Mouse (Mus musculus) E14TG2a.4 (cell line): ENCODE results near the gene Ddb2.

Experiments used
- H3K27me3 ChIP-seq: 2 replicates; pipeline ENCODE4 v1.6.1; 2014; ENCODE audit warnings: low read length, control low read depth; ENCODE audit not compliant: insufficient read depth
- H3K36me3 ChIP-seq: 2 replicates; pipeline ENCODE4 v1.6.1; 2014; ENCODE audit warnings: low read length, control low read depth; ENCODE audit not compliant: insufficient read depth
- H3K4me1 ChIP-seq: replicated peaks from 2 replicates; pipeline ENCODE4 v1.6.1; 2014; ENCODE audit warnings: low read depth, low read length, control low read depth
- H3K4me3 ChIP-seq: replicated peaks from 2 replicates; pipeline ENCODE4 v1.5.1; 2014; ENCODE audit warnings: mild to moderate bottlenecking, low read length
- H3K9me3 ChIP-seq: 2 replicates; pipeline ENCODE4 v1.6.1; 2014; ENCODE audit warnings: low read length, control low read depth
- CTCF ChIP-seq: conservative IDR thresholded peaks from 2 replicates; pipeline ENCODE4 v1.5.1; 2014; ENCODE audit warnings: low read length
- NANOG ChIP-seq: IDR thresholded peaks from 2 replicates; pipeline ENCODE4 v1.6.1; 2014; ENCODE audit warnings: borderline replicate concordance, low read length, mixed read lengths
- POU5F1 ChIP-seq: IDR thresholded peaks from 2 replicates; pipeline ENCODE4 v1.6.1; 2014; ENCODE audit warnings: low read length, borderline replicate concordance

Gene Ddb2

DNA sequence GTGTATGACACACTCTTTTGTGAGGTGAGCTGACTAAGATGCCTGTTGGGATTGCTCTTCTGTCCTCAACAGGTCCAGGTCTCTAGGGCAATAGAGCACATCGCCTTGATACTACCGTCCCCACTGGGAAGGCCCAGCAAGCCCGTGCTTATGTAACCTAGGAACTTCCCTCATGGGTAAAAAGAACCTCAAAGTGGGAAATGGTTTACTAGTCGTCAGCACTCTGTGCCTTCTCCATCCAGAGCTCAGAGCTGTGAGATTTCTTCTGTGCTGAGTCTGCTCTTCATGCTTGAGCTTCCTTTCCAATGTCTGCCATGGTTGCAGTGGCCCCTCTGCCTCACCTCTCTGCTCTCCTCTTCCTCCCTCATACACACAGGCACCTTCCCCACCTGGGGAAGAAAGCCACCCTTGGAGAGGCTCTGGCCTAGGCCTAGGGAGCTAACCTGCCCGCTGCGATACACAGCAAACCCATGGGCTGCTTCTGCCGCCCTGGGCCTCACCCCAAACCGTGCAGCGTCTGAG, 30.5 kb downstream of the Ddb2 start:
- Histone ChIP-seq H3K9me3 (no peaks in the 10 kb centered on the region), H3K36me3 (peaks cover 72% of the 10 kb centered on the region), H3K4me1 (peaks cover 30% of the 10 kb centered on the region), H3K27me3 (no peaks in the 10 kb centered on the region), H3K4me3 (no peak overlapping the region)
- TF ChIP-seq NANOG (no peak), CTCF (no peak), POU5F1 (no peak)

DNA sequence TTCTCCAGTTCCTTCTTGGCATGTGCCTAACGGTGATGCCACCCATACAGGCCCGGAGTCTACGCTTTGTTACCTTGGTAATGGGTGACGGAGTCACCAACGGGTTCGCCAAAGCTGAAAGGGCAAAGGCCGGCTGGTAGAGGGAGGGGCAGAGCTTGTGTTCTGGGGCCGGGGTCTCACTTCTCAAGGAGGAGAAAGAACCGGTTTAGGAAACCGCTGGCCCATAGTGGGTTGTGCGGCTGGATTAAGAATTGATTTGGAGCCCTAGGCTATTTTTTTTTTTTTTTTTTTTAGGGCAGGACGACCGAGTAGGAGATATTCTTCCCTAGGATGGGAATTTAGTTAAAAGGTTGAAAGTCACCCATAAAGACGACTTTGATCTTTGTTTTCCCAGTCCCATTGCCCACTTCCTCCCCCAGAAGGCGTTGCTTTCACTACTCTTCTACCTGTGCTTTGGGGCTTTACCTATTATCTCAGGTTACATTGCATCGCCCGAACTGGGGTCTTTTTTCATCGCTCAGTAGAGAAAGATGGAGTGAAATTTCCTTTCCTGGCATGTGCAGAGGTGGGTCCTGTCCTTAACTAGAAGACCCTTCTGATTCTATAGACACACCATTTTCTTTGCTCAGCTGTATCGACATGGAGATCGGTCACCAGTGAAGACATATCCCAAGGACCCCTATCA, 33.7 kb downstream of the Ddb2 start:
- peaks cover 22% of the 10 kb centered on the region for H3K4me1 ChIP-seq
- no peaks in the 10 kb centered on the region for H3K27me3 ChIP-seq
- peaks cover 42% of the 10 kb centered on the region for H3K36me3 ChIP-seq
- TF ChIP-seq POU5F1, result no peak
- TF ChIP-seq CTCF, result no peak
- H3K9me3 ChIP-seq, result no peaks in the 10 kb centered on the region
- H3K4me3 ChIP-seq, result peak overlapping the region; percentile 90

DNA sequence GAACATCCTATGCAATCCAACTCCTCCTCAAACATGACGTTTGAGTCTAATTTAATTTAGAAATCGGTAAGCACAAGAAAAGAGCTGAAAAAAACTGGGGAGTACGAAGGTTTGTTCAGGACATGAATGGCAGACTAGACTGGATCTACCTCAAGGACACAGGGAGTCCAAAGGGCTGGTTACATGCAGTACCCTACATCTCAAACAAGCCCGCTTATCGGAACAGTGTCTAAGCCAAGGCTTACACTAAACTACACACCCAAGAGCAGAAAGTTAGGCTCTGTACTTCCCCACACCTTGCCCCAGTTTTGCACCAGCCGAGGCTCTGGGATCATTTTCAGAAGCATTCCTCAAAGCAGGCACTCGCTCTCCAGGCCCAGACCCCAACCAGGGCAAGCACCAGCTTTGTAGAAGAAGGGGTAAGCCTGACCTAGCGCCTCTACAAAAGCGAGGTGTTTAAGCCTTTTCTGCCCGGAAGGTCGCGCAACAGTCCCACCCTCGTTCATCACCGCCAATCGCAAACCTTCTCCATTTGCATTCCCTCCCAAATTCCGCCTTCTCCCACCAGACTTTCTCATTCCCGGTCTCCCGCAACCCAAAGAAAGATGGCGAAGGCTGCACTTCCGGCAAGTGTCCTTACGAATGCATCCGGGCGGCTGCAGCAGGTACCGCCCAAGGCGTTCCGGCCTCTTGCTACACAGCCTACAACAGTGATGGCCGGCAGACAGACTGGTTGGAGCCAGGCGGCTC, 34.4 kb downstream of the Ddb2 start, which contains the start of the genes Nr1h3 and Acp2:
Gene Nr1h3 (minus strand): TSS at position 613 of the 750 bp plus-strand sequence.
Gene Acp2 (plus strand): TSS at position 664 of the 750 bp plus-strand sequence.
- H3K36me3 ChIP-seq, result peaks cover 35% of the 10 kb centered on the region
- TF ChIP-seq CTCF (no peak), POU5F1 (no peak), NANOG (no peak)
- H3K4me1 ChIP-seq, result peaks cover 22% of the 10 kb centered on the region
- peak within 1 kb of the TSS; percentile 90 for H3K4me3 ChIP-seq
- no peaks in the 10 kb centered on the region for H3K9me3 ChIP-seq
- peaks cover 6% of the 10 kb centered on the region for H3K27me3 ChIP-seq

DNA sequence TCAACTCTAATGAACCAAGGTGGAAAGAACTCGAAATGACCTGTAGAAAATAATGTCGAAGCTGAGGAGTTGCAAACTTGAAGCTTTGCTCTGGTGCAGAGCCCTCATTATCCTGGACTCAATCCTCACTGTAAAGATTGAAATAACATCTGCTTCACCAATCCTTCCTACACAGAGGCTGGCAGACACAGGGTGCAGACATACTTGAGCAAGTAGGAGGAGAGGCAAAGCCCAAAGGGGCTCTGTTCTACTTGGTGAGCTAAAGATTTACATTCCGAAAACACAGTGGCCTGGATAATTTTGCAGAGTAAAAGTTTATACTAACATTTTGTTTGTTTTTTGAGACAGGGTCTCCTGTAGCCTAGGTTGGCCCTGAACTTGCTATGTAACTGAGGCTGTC, 37.9 kb downstream of the Ddb2 start:
- no peaks in the 10 kb centered on the region for H3K9me3 ChIP-seq
- H3K4me3 ChIP-seq, result no peak overlapping the region
- peaks cover 38% of the 10 kb centered on the region for H3K27me3 ChIP-seq
- H3K36me3 ChIP-seq, result no peaks in the 10 kb centered on the region
- H3K4me1 ChIP-seq, result peaks cover 33% of the 10 kb centered on the region
- TF ChIP-seq CTCF, result no peak
- TF ChIP-seq POU5F1, result no peak
- no peak for TF ChIP-seq NANOG

DNA sequence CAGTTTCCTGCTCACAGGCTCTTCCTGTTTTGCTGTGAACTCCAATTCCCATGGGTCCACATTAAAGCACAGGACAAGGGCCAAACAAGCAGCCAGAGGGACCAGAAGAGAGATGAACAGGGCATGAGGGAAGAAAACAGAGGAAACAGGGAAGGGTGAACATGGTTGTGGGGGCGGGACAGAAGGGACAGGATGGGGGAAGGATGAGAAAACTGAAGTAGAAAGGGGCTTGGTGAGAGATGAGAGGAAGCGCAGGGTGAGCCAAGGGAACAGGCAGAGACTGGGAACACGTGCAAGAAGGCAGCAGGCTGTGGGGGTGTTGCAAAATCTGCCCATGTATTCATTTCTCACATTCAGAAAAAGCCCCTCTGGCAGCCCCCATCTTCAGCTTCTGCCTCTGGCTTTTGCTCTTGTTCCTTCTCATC, 40.2 kb downstream of the Ddb2 start:
- TF ChIP-seq CTCF (no peak), POU5F1 (no peak), NANOG (no peak)
- H3K36me3 ChIP-seq, result no peaks in the 10 kb centered on the region
- no peaks in the 10 kb centered on the region for H3K9me3 ChIP-seq
- no peak overlapping the region for H3K4me3 ChIP-seq
- peaks cover 20% of the 10 kb centered on the region for H3K4me1 ChIP-seq
- H3K27me3 ChIP-seq, result peaks cover 60% of the 10 kb centered on the region

DNA sequence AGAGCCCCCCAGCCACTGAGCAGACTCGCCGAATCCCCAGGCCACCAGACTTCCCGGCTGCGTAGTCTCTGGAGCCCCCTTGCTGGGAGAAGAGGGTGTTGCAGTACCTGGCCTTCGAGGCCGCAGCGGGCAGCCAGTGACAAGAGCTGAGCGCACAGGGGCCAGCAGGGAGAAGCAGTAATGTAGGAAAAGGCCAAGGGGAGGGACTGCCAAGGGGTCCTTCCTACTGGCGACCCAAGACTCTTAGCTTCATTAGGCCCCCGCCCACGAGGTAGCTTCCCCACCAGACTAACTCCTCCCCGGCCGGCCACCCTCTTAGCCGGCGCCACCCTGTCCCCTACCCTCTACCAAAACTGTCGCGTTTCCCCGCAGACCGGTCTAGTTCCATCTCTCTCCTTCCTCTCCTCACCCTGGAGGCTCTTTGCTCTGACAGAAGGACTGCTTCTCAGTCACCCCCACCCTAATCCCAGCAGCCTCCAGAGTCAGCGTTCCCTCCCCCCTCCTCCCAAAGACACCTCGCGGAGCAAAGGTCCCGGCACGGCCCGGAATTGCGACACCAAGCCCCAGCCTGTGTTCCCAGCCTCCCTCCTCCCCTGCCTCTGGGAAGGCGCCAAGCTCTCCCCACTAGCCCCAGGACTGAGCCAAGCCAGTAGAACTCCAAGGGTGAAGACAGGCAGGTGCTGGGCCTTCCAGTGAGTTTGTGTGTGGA, 42.0 kb downstream of the Ddb2 start:
- peaks cover 25% of the 10 kb centered on the region for H3K4me1 ChIP-seq
- peaks cover 62% of the 10 kb centered on the region for H3K27me3 ChIP-seq
- H3K36me3 ChIP-seq, result no peaks in the 10 kb centered on the region
- TF ChIP-seq POU5F1, result no peak
- TF ChIP-seq NANOG, result no peak
- peak; percentile 46 for TF ChIP-seq CTCF
- H3K4me3 ChIP-seq, result peak overlapping the region; percentile 72
- H3K9me3 ChIP-seq, result no peaks in the 10 kb centered on the region

DNA sequence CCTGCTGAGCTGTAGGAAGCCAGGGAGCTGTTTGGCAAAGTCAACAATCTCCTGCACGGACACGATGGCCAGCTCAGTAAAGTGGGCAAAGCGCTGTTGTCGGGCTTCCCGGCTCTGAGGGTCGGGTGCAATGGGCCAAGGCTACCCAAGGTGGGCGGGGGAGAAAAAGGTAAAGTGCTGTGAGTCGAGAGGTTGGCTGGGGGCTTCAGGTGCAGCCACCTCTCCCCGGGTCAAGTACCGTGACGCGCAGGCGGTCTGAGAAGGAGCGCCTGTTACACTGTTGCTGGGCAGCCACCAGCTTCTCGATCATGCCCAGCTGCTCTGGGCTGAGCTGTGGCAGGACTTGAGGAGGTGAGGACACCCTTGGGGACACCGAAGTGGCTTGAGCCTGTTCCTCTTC, 46.3 kb downstream of the Ddb2 start:
- Histone ChIP-seq H3K4me3 (peak overlapping the region; percentile 55), H3K36me3 (no peaks in the 10 kb centered on the region), H3K4me1 (peaks cover 25% of the 10 kb centered on the region), H3K9me3 (no peaks in the 10 kb centered on the region), H3K27me3 (peaks cover 43% of the 10 kb centered on the region)
- no peak for TF ChIP-seq CTCF
- TF ChIP-seq NANOG, result no peak
- TF ChIP-seq POU5F1, result no peak

DNA sequence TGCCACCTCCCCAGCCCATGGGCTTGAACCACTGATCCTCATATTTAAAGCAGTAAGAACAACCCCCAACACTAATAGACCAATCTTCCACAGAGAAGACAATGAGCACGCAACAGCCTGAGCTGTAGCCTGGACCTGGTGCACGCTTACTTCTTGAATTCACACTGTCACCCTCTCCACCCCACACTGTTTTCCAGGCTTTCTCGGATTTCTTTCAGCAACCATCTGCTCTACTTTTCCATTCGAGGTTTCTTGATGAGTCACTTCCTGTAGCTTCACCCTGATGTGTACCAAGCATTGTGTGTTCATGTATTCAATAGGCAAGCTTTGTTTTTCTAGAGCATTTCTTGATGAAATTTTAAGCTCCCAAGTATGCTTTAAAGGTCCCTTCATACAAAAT, 49.4 kb downstream of the Ddb2 start:
- Histone ChIP-seq H3K36me3 (no peaks in the 10 kb centered on the region), H3K4me1 (peaks cover 23% of the 10 kb centered on the region), H3K4me3 (no peak overlapping the region), H3K9me3 (no peaks in the 10 kb centered on the region), H3K27me3 (peaks cover 14% of the 10 kb centered on the region)
- no peak for TF ChIP-seq CTCF
- TF ChIP-seq NANOG, result no peak
- no peak for TF ChIP-seq POU5F1
